Mouse (Mus musculus): Measurements from ENCODE around the gene Gm47996.

Gm47996 gene

DNA sequence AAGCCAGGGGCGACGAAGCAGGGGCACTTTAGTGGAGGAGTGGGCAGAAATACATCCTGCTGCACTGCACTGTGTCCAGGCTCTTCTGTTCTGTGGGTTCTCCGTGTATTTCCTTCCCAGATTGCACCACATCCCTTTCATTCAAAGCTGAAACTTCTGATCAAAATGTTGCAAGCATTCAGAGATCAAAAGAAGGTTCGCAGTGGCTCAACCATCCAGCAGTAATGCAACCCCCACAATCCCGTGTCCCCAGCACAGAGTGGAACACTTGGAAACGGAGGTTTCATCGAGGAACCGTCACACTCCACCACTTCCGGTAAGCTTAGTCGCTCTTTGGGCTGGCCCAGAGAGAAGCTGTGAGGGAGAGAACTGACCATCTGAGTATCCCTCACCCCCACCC is 35.2 kb downstream of the Gm47996 start:
- DNase-seq (ENCODE audit: extremely low read depth, low read depth, low spot score): no peak

DNA sequence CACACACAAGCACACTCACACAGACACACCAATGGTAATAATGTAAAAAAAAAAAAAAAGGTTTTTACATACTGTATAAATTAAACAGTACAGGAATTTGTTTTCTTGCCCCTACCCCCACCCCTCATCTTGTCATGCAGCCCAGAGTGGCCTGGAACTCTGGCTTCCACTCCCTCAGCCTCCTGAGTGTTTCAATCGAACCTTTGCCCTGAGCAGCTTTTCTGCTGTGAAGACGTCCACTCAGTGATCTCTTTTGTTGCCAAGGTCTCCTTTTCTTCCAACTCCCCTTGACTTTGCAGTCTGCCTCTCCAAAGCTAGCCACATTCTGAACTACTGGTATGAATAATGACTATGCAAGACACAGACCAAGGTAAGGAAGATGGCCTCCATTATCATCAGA is 35.9 kb downstream of the Gm47996 start:
- DNase-seq (ENCODE audit: extremely low read depth, low read depth, low spot score): no peak

DNA sequence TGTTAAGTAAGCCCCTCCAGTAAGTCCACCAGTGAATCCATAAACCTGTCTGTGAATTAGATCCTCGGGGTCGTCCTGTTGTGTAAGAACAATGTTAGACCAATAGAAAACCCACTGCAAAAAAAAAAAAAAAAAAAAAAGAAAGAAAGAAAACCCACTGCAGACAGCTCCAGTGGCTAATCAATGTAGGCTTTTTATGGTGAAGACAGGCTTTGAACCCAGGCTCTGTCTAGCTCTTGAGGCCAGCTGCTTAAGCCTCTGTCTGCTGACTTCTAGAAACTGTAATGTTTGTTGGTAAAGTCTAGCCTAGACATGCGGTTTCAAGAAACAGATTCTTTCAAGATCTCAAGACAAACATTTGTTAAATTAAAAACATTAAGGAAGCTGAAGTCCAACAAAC is 40.2 kb downstream of the Gm47996 start:
- DNase-seq (ENCODE audit: extremely low read depth, low read depth, low spot score): no peak

DNA sequence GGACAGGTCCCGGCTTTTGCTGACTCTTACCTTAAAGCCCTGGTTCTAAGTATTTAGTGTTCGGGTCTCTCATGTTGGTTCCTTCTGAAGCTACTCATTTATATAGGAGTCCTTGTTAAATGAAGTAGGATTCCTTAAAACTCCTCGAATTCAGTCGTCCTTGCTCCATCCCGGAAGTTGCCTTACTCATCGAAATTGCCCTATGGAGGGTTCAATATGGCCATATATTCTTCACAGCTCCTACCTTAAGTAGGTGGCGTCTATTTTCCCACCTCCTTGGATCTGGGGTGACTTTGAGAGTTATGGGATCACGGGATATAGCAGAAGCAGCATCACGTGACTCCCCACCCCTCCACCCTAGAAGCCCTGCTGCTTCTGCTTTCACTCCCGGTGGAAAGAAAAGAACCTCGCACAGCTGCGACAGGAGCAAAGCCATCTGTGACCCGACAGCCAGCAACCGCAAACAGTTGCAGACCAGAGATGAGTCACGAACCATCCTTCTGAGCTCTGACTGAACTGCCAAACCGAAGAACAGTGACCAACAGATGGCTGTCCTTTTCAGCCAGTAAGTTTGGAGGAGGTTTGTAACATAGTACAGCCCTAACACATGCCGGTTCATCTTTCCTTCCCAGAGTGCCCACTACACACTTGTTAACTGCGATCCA is 40.7 kb downstream of the Gm47996 start:
- DNase-seq (ENCODE audit: extremely low read depth, low read depth, low spot score): no peak

DNA sequence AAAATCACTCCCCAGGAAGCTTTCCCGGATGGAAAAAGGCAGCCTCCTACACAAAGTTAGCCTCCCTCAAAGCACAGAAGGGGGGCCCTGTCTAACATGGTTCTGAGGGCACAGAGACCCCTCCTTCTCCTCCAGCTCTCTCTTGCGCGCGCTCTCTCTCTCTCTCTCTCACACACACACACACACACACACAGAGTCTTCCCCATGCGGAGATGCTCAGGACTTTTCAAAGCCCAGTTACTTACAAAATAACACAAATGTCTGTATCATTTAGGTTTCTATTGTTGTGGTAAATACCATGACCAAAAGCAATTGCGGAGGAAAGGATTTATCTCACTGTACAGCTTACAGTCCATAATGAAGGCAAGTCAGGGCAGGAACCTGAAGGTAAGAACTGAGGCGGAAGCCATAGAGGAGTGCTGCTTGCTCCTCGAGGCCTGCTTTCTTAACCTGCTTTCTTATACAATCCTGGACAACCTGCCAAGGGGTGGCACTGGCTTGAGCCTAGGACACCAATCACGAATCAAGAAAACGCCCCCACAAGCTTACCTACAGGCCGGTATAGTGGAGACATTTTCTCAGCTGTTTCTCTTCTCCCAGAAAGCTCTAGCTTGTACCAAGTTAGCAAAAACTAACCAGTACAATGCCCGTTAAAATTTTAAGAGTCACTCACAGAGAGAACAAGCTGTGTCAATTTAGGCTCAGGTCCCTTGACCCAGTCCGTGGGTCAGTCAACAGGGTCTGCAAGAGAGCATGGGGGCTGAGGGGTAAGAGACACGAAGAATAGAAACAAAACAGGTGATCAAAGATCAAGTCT is 41.5 kb downstream of the Gm47996 start:
- peak; percentile 67 for DNase-seq (ENCODE audit: extremely low read depth, low read depth, low spot score)

DNA sequence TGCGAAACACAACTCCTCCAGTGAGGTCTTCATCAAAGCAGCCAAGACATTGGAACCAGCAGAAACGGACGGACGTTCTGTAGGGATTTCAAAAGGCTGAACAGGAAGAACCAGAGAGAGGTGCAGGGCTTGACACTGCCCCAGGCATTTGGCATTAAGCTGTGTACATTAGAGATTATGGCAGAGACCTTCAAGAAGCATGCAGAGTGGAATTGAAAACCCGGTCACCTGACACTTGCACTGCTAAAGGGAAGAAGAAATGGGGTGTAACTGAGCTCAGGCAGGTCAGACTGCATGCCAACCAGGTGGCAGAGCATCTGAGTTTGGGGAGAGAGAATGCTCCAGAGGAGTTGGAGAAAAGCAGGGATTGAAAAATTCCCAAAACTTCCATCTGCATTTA is 45.5 kb downstream of the Gm47996 start:
- peak; percentile 40 for DNase-seq (ENCODE audit: extremely low read depth, low read depth, low spot score)

DNA sequence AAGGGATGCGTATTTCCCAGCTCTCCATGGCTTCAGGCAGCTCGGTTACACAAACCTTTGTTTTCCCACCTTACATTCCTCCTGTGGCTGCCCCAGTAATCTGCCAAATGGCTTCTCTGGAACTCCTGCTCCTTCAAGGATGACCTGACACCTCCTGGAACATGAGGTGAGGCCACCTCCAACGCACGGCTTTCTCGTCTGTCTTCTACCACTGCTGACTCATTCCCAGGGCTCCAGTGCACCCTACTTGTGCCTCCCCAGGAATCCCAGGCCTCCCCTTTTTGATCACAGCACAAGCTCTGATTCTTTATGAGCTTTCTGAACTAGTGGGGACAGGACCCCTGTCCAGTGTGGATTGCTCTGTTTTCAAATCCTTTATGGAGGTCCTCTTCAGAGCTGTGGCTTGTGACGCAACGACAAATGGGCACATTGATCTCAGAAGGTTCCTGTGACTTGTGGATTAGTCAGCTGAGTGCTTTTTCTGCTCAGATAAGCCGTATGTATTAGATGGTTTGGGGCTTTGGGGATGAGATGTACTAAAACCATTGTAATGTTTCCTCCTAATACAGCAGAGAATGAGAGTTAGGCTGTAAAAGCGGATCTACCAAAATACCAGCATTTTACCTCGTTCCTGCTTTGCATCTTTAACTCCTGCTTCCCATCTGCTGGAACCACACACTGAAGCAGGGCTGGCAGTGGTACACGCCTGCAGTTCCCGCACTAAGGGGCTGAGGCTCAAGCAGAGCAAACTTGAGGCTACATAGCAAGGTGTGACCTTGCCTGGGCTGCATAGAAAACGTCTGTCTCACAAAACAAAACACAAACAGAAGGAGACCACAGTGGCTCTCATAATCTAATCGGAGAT is 48.4 kb downstream of the Gm47996 start:
- no peak for DNase-seq (ENCODE audit: extremely low read depth, low read depth, low spot score)

DNA sequence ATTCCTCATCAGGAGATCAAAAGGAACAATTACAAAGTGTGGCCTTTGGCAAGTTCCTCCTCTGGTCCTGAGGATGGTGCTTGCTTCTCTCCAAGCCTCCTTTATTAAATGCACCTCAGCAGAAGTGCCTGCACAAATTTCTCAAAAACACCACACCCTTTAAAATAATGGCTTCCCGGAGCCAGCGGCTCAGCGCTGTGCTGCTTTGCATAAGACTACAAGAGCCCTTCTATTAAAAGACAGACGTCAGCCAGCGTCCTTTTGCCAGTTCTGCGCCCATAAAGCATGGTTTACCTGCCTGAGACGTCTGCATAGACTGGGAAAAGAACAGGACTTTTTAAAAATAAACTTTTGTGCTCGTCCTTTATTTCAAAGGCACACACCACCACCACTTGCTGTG is 49.1 kb downstream of the Gm47996 start:
- no peak for DNase-seq (ENCODE audit: extremely low read depth, low read depth, low spot score)
